Mouse (Mus musculus): ENCODE measurements around the gene Ust.

DNA sequence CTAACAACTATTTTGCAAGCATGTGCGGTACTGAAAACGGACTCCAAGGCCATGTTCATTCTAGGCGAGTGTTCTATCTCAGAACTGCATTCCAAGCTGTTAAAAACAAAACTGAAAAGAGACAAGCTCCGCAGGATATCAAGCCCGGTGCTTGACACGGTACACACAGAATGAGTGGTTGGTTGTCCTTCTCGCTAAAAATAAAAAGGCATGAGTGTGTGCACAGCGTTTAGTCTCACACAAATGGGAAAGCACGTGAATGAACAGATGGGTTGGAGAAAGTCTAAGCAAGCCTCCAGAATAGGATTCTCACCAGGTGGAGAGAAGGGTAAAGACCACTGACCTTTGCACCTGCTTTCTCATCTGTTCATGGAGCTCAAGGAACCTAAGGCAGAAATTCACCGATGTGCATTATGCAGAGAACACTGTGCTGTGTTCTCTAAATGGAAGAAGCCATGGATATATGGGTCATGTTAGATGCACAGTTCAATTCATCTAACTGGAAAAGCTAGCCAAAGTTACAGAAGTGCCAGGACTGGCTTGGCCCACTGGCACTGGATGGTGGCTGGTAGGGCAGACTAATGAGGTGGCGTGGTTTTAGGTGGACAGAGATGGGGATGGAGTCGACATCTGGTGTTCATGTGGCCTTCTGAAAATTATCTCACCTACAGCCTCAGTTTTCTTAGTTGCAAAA, 90.8 kb downstream of the Ust start:
- no peak for TF ChIP-seq CTCF (IDR thresholded peaks at IDR 0.05)
- no peak for TF ChIP-seq POLR2A (IDR thresholded peaks at IDR 0.05; ENCODE audit: insufficient read depth, low read depth, low read length)
- TF ChIP-seq EP300 (IDR thresholded peaks at IDR 0.05; ENCODE audit: insufficient read depth, low read depth, low read length): no peak

All from heart, adult 2 months (tissue).